Comparison of ENCODE assay signal across 20 mouse cellular contexts in genomic region chr11:52252692-52253091, GRCm38 (mm10). TPM values are rescaled to one million over a fixed set of nuclear protein-coding genes. Genes with fewer than 3 reads are reported as not detected.
DNase-seq lines count a peak whose midpoint lies in the region; ATAC-seq lines count a peak whose summit lies in the region.
"Had no signal": no experiment of that assay in that cellular context is flagged by ENCODE, and none has a peak within 500 bp of the region (broad histone marks: within the 10 kb centered on the region; RNA-seq: fewer than 3 reads in every experiment).

No protein-coding gene starts in this region.

- no peaks in the 10 kb centered on the region for H3K27me3 ChIP-seq in lung, embryonic 16.5 days (ENCODE audit: control insufficient read depth, insufficient read depth, low read depth, low read length)
- no peaks in the 10 kb centered on the region for H3K27me3 ChIP-seq in embryonic facial prominence, embryonic 15.5 days
- H3K27me3 ChIP-seq in limb, embryonic 15.5 days: no peaks in the 10 kb centered on the region
- H3K27me3 ChIP-seq: CH12.LX; liver, embryonic 15.5 days had no signal

- no peaks in the 10 kb centered on the region for H3K9me3 ChIP-seq in lung, embryonic 16.5 days (ENCODE audit: control insufficient read depth, low read length)
- no peaks in the 10 kb centered on the region for H3K9me3 ChIP-seq in embryonic facial prominence, embryonic 15.5 days (replicated peaks)
- H3K9me3 ChIP-seq in limb, embryonic 15.5 days: no peaks in the 10 kb centered on the region
- H3K9me3 ChIP-seq: liver, embryonic 15.5 days had no signal

- ATAC-seq in lung, embryonic 16.5 days (ENCODE audit: low read depth): no peak
- no peak for ATAC-seq in embryonic facial prominence, embryonic 15.5 days (ENCODE audit: insufficient number of reproducible peaks, low FRiP score, low TSS enrichment, low read depth)
- ATAC-seq in limb, embryonic 15.5 days (ENCODE audit: insufficient number of reproducible peaks, low FRiP score, low TSS enrichment, low read depth): no peak

- 45% methylated on average over 1 of the region's 1 CpGs for WGBS in lung, embryonic 16.5 days
- WGBS in embryonic facial prominence, embryonic 15.5 days: 53% methylated on average over 1 of the region's 1 CpGs
- WGBS in limb, embryonic 15.5 days: 50% methylated on average over 1 of the region's 1 CpGs

- 0 out of 2 replicates have a peak, but pooled peaks cover 5% of the 10 kb centered on the region for H3K4me1 ChIP-seq in lung, embryonic 16.5 days (replicated peaks; ENCODE audit: control insufficient read depth, insufficient read depth, low read length)
- H3K4me1 ChIP-seq in embryonic facial prominence, embryonic 15.5 days: peaks cover 14% of the 10 kb centered on the region
- H3K4me1 ChIP-seq in limb, embryonic 15.5 days: 0 out of 2 replicates have a peak, but pooled peaks cover 5% of the 10 kb centered on the region

- no peak overlapping the region for H3K4me2 ChIP-seq in lung, embryonic 16.5 days (ENCODE audit: low read depth, low read length)
- no peak overlapping the region for H3K4me2 ChIP-seq in embryonic facial prominence, embryonic 15.5 days (replicated peaks)
- no peak overlapping the region for H3K4me2 ChIP-seq in limb, embryonic 15.5 days
- H3K4me2 ChIP-seq: liver, embryonic 15.5 days had no signal

- H3K36me3 ChIP-seq in lung, embryonic 16.5 days (ENCODE audit: control insufficient read depth, insufficient read depth, low read length): peaks cover 8% of the 10 kb centered on the region
- H3K36me3 ChIP-seq in embryonic facial prominence, embryonic 15.5 days: peaks cover 19% of the 10 kb centered on the region
- H3K36me3 ChIP-seq in limb, embryonic 15.5 days: peaks cover 30% of the 10 kb centered on the region

- H3K4me3 ChIP-seq in lung, embryonic 16.5 days (ENCODE audit: low read length): no peak overlapping the region
- H3K4me3 ChIP-seq in embryonic facial prominence, embryonic 15.5 days (replicated peaks): no peak overlapping the region
- H3K4me3 ChIP-seq in limb, embryonic 15.5 days: no peak overlapping the region
- H3K4me3 ChIP-seq: liver, embryonic 15.5 days had no signal

- DNase-seq in lung, postnatal 4 days: no peak
- peak; percentile 10 to 34 for DNase-seq in thymus, postnatal 36 days
- no peak for DNase-seq in layer of hippocampus, postnatal 14 days (ENCODE audit: low spot score in 2 of 2)
- DNase-seq in kidney, postnatal 36 days: no peak
- DNase-seq: cerebellum, adult 11 months; layer of hippocampus, adult 9-11 months; left cerebral cortex, postnatal 4 days had no signal

- H3K27ac ChIP-seq in lung, embryonic 16.5 days (ENCODE audit: low read length): peak overlapping the region; percentile 42
- H3K27ac ChIP-seq in embryonic facial prominence, embryonic 15.5 days (replicated peaks): peak overlapping the region; percentile 60
- H3K27ac ChIP-seq in limb, embryonic 15.5 days: peak overlapping the region; percentile 14; the same call in 1 of the 2 replicates
- H3K27ac ChIP-seq: liver, embryonic 15.5 days had no signal

- H3K9ac ChIP-seq in lung, embryonic 16.5 days (ENCODE audit: low read length): no peak overlapping the region
- H3K9ac ChIP-seq in embryonic facial prominence, embryonic 15.5 days: no peak overlapping the region
- no peak overlapping the region for H3K9ac ChIP-seq in limb, embryonic 15.5 days
- H3K9ac ChIP-seq: liver, embryonic 15.5 days had no signal

RNA-seq across cellular contexts. Expression of gene Skp1a, which starts 20.9 kb away (rescaled TPM):
- polyA plus RNA-seq in lung, embryonic 16.5 days (2015; fragmentation: Nextera tagmentation; extraction: Ambion mirVana): 812 and 833 TPM in 2 replicates
- polyA plus RNA-seq in embryonic facial prominence, embryonic 15.5 days (2015; fragmentation: Nextera tagmentation; extraction: Ambion mirVana): 748 and 818 TPM in 2 replicates
- 702 and 744 TPM in 2 replicates for polyA plus RNA-seq in limb, embryonic 15.5 days (2015; fragmentation: Nextera tagmentation; extraction: Ambion mirVana)
- total RNA-seq in layer of hippocampus, postnatal 14 days (2021): 100 to 1,000 TPM; 467 to 471 TPM

RNA-seq across cellular contexts. Expression of gene Tcf7, which starts 30.1 kb away (rescaled TPM):
- 16.4 and 19.9 TPM in 2 replicates for polyA plus RNA-seq in lung, embryonic 16.5 days (2015; fragmentation: Nextera tagmentation; extraction: Ambion mirVana)
- polyA plus RNA-seq in embryonic facial prominence, embryonic 15.5 days (2015; fragmentation: Nextera tagmentation; extraction: Ambion mirVana): 21.5 and 22.6 TPM in 2 replicates
- 9.6 and 9.8 TPM in 2 replicates for polyA plus RNA-seq in limb, embryonic 15.5 days (2015; fragmentation: Nextera tagmentation; extraction: Ambion mirVana)
- total RNA-seq in layer of hippocampus, postnatal 14 days (2021): 1 to 10 TPM; 6.0 to 6.3 TPM

RNA-seq across cellular contexts. Expression of gene Olfr1371, which starts 38.9 kb away (rescaled TPM):
- not detected in 2 replicates for polyA plus RNA-seq in lung, embryonic 16.5 days (2015; fragmentation: Nextera tagmentation; extraction: Ambion mirVana)
- polyA plus RNA-seq in embryonic facial prominence, embryonic 15.5 days (2015; fragmentation: Nextera tagmentation; extraction: Ambion mirVana): not detected in 2 replicates
- polyA plus RNA-seq in limb, embryonic 15.5 days (2015; fragmentation: Nextera tagmentation; extraction: Ambion mirVana): not detected in 2 replicates
- total RNA-seq in layer of hippocampus, postnatal 14 days (2021): not detected
- total RNA-seq: CH12.LX; common myeloid progenitor, adult 5-6 weeks; granulocyte monocyte progenitor cell, adult 5-6 weeks; left cerebral cortex, postnatal 4 days; megakaryocyte-erythroid progenitor cell, adult 5-6 weeks; monocyte, adult 5-6 weeks; neutrophil, adult 5-6 weeks had no signal
- polyA plus RNA-seq: heart, postnatal 0 days; hindbrain, embryonic 16.5 days; kidney, embryonic 16.5 days; liver, embryonic 15.5 days had no signal

Comparison
In these comparisons a context has a peak if more than half of its experiments do, and no peak if none do; other contexts are left out.
1. DNase-seq: peak in thymus, postnatal 36 days (2 of 2); none in lung, postnatal 4 days (0 of 2), layer of hippocampus, postnatal 14 days (0 of 2) and kidney, postnatal 36 days (0 of 2).
2. Peak in every context shown above with its lines, with median percentiles within 50 percentile points of each other: H3K27ac ChIP-seq.